Mouse (Mus musculus) yolk sac, embryonic 10.5 days (tissue): ENCODE measurements around the gene Lrrc45.
A peak's percentile ranks its signal among the peaks of the same experiment; 100 is the strongest.
"Not testable (repeated sequence)": the region's sequence is repeated elsewhere in the genome, so short reads cannot be mapped to it uniquely, and the experiment has no call there.

Source experiments
- DNase-seq: peaks from one replicate; pipeline ENCODE4 v3.0.0-alpha.2; 2017; ENCODE audit warnings: low spot score

Gene Lrrc45

GRCm38 (mm10) chr11:120727564-120727963, 13.8 kb downstream of the Lrrc45 start:
- no peak for DNase-seq

- DNase-seq, result no peak
Observed at GRCm38 (mm10) chr11:120728530-120729240, 15.0 kb downstream of the Lrrc45 start.

- DNase-seq, result peak; percentile 69
Observed at GRCm38 (mm10) chr11:120729432-120730050, 15.8 kb downstream of the Lrrc45 start.

GRCm38 (mm10) chr11:120730331-120730870, 16.7 kb downstream of the Lrrc45 start:
- no peak for DNase-seq

- no peak for DNase-seq
Observed at GRCm38 (mm10) chr11:120731395-120731794, 17.7 kb downstream of the Lrrc45 start.

- no peak for DNase-seq
Observed at GRCm38 (mm10) chr11:120731858-120732680, 18.3 kb downstream of the Lrrc45 start, which contains the start of gene Cbr2. Cbr2 (minus strand) TSS chr11:120732114.

- no peak for DNase-seq
Observed at GRCm38 (mm10) chr11:120733521-120733920, 19.8 kb downstream of the Lrrc45 start.

- no peak for DNase-seq
Observed at GRCm38 (mm10) chr11:120736424-120736823, 22.7 kb downstream of the Lrrc45 start.

GRCm38 (mm10) chr11:120740981-120741380, 27.3 kb downstream of the Lrrc45 start:
- no peak for DNase-seq

- DNase-seq, result no peak
Observed at GRCm38 (mm10) chr11:120744121-120744701, 30.5 kb downstream of the Lrrc45 start.

- DNase-seq, result no peak
Observed at GRCm38 (mm10) chr11:120747974-120748373, 34.2 kb downstream of the Lrrc45 start.

- no peak for DNase-seq
Observed at GRCm38 (mm10) chr11:120749430-120749829, 35.7 kb downstream of the Lrrc45 start.

GRCm38 (mm10) chr11:120751606-120752005, 37.9 kb downstream of the Lrrc45 start:
- no peak for DNase-seq

GRCm38 (mm10) chr11:120760236-120760635, 46.5 kb downstream of the Lrrc45 start:
- DNase-seq, result no peak

GRCm38 (mm10) chr11:120761811-120762671, 48.3 kb downstream of the Lrrc45 start:
- peak; percentile 77 for DNase-seq

- DNase-seq, result not testable (repeated sequence)
Observed at GRCm38 (mm10) chr11:120762672-120763041, 48.9 kb downstream of the Lrrc45 start, which contains the start of gene Hmga1b. Hmga1b (plus strand) TSS chr11:120762794.

- DNase-seq, result not testable (repeated sequence)
Observed at GRCm38 (mm10) chr11:120763121-120763999, 49.6 kb downstream of the Lrrc45 start.

GRCm38 (mm10) chr11:120767023-120767422, 53.3 kb downstream of the Lrrc45 start:
- DNase-seq, result not testable (repeated sequence)

GRCm38 (mm10) chr11:120768206-120768605, 54.5 kb downstream of the Lrrc45 start:
- DNase-seq, result no peak
